Mouse (Mus musculus) CH12.LX (cell line): ENCODE measurements around the gene Ank3. TPM values are rescaled to one million over a fixed set of nuclear protein-coding genes. Genes with fewer than 3 reads are reported as not detected.

Experiments used
- DNase-seq: peaks from one replicate; pipeline ENCODE4 v3.0.0-alpha.2; 2013; ENCODE audit errors: extremely low read depth
- H3K27ac ChIP-seq: 2 replicates; pipeline ENCODE4 v1.5.1; 2012; ENCODE audit warnings: low read depth, mild to moderate bottlenecking, control low read depth, moderate library complexity; ENCODE audit not compliant: insufficient read depth
- H3K27me3 ChIP-seq: replicated peaks from 2 replicates; pipeline ENCODE3; 2012; ENCODE audit warnings: inconsistent platforms
- H3K36me3 ChIP-seq, 2 experiments: replicated peaks in 1 of 2; 2 replicates each; pipeline versions ENCODE3 to v1.6.1; 2012; ENCODE audit warnings: inconsistent platforms in 1 of 2, low read length in 1 of 2, mild to moderate bottlenecking in 1 of 2, mixed read lengths in 1 of 2, moderate library complexity in 1 of 2; ENCODE audit not compliant: control insufficient read depth in 1 of 2, insufficient read depth in 1 of 2
- H3K4me1 ChIP-seq, 2 experiments: 2 replicates each; pipeline ENCODE4 v1.6.1; 2012; ENCODE audit warnings: inconsistent platforms in 1 of 2, moderate library complexity in 1 of 2; ENCODE audit not compliant: insufficient read depth in 2 of 2, control insufficient read depth in 1 of 2
- H3K4me2 ChIP-seq: 2 replicates; pipeline ENCODE4 v1.6.1; 2012; ENCODE audit warnings: low read depth, mild to moderate bottlenecking, control low read depth; ENCODE audit not compliant: poor library complexity, insufficient read depth, severe bottlenecking
- H3K4me3 ChIP-seq, 3 experiments: fragments of 150-350 bp in 1 of 3; sonication (generic) in 1 of 3; replicated peaks in 1 of 3; 2 replicates each; pipeline versions ENCODE3 to v1.5.1; 2011 to 2012; ENCODE audit warnings: low read depth in 2 of 3, low read length in 2 of 3, mild to moderate bottlenecking in 2 of 3, moderate library complexity in 2 of 3, control low read depth in 1 of 3, improper control_type of control experiment in 1 of 3, inconsistent platforms in 1 of 3, mixed read lengths in 1 of 3; ENCODE audit not compliant: poor library complexity in 1 of 3
- H3K79me2 ChIP-seq: replicated peaks from 2 replicates; pipeline ENCODE4 v1.6.1; 2012; ENCODE audit warnings: mild to moderate bottlenecking, moderate library complexity; ENCODE audit not compliant: control insufficient read depth, poor library complexity, insufficient read depth, severe bottlenecking; ENCODE audit errors: extremely low read depth
- H3K9ac ChIP-seq: 2 replicates; pipeline ENCODE4 v1.6.1; 2012; ENCODE audit warnings: low read depth, mild to moderate bottlenecking, control low read depth, moderate library complexity; ENCODE audit not compliant: insufficient read depth
- H3K9me3 ChIP-seq: replicated peaks from 2 replicates; pipeline ENCODE3; 2012; ENCODE audit warnings: low read length, inconsistent platforms, mixed read lengths
- BHLHE40 ChIP-seq: IDR thresholded peaks from 2 replicates; pipeline ENCODE4 v1.6.1; 2011; ENCODE audit warnings: mild to moderate bottlenecking, low read depth, low read length, improper control_type of control experiment
- CHD1 ChIP-seq: IDR thresholded peaks from 2 replicates; pipeline ENCODE4 v1.6.1; 2012; ENCODE audit warnings: low read depth, low read length, improper control_type of control experiment, inconsistent platforms
- CHD2 ChIP-seq: IDR thresholded peaks from 2 replicates; pipeline ENCODE4 v1.6.1; 2011; ENCODE audit warnings: low read length, improper control_type of control experiment
- CTCF ChIP-seq, 2 experiments: IDR thresholded peaks in 1 of 2; conservative IDR thresholded peaks in 1 of 2; 2 replicates each; pipeline ENCODE4 v1.5.1; 2011 to 2012; ENCODE audit warnings: low read depth in 2 of 2, low read length in 2 of 2, improper control_type of control experiment in 1 of 2, inconsistent platforms in 1 of 2, mild to moderate bottlenecking in 1 of 2, moderate library complexity in 1 of 2
- E2F4 ChIP-seq: IDR thresholded peaks from 2 replicates; pipeline ENCODE4 v1.6.1; 2011; ENCODE audit warnings: low read depth, low read length, improper control_type of control experiment; ENCODE audit not compliant: insufficient replicate concordance
- ELF1 ChIP-seq: IDR thresholded peaks from 2 replicates; pipeline ENCODE4 v1.6.1; 2014; ENCODE audit warnings: low read depth, mild to moderate bottlenecking, inconsistent platforms, low read length, improper control_type of control experiment
- EP300 ChIP-seq: IDR thresholded peaks from 2 replicates; pipeline ENCODE4 v1.6.1; 2011; ENCODE audit warnings: low read length, improper control_type of control experiment
- GABPA ChIP-seq: IDR thresholded peaks from 2 replicates; pipeline ENCODE4 v1.6.1; 2012; ENCODE audit warnings: low read depth, low read length, improper control_type of control experiment, inconsistent platforms; ENCODE audit not compliant: insufficient replicate concordance
- HCFC1 ChIP-seq: IDR thresholded peaks from 2 replicates; pipeline ENCODE4 v1.6.1; 2012; ENCODE audit warnings: low read depth, mild to moderate bottlenecking, inconsistent platforms, low read length, improper control_type of control experiment
- IRF4 ChIP-seq: IDR thresholded peaks from 2 replicates; pipeline ENCODE4 v1.6.1; 2014; ENCODE audit warnings: low read depth, mild to moderate bottlenecking, inconsistent platforms, low read length, improper control_type of control experiment
- JUND ChIP-seq: conservative IDR thresholded peaks from 2 replicates; pipeline ENCODE4 v1.6.1; 2011; ENCODE audit warnings: low read depth, low read length, improper control_type of control experiment
- KAT2A ChIP-seq: IDR thresholded peaks from 2 replicates; pipeline ENCODE4 v1.6.1; 2012; ENCODE audit warnings: low read length, improper control_type of control experiment, inconsistent platforms; ENCODE audit not compliant: insufficient replicate concordance
- MAX ChIP-seq: IDR thresholded peaks from 2 replicates; pipeline ENCODE4 v1.6.1; 2011; ENCODE audit warnings: low read length, improper control_type of control experiment
- MEF2A ChIP-seq: IDR thresholded peaks from 2 replicates; pipeline ENCODE4 v1.6.1; 2014; ENCODE audit warnings: low read depth, mild to moderate bottlenecking, inconsistent platforms, low read length, improper control_type of control experiment, borderline replicate concordance
- NELFE ChIP-seq: IDR thresholded peaks from 2 replicates; pipeline ENCODE4 v1.6.1; 2011; ENCODE audit warnings: low read depth, low read length, improper control_type of control experiment
- NRF1 ChIP-seq: IDR thresholded peaks from 2 replicates; pipeline ENCODE4 v1.6.1; 2014; ENCODE audit warnings: low read depth, mild to moderate bottlenecking, inconsistent platforms, low read length, improper control_type of control experiment, moderate library complexity
- SIN3A ChIP-seq: IDR thresholded peaks from 2 replicates; pipeline ENCODE4 v1.6.1; 2012; ENCODE audit warnings: low read length, improper control_type of control experiment, inconsistent platforms
- TBP ChIP-seq: conservative IDR thresholded peaks from 2 replicates; pipeline ENCODE4 v1.6.1; 2011; ENCODE audit warnings: low read depth, low read length, improper control_type of control experiment
- TCF12 ChIP-seq: IDR thresholded peaks from 2 replicates; pipeline ENCODE4 v1.6.1; 2014; ENCODE audit warnings: low read depth, mild to moderate bottlenecking, inconsistent platforms, low read length, improper control_type of control experiment
- UBTF ChIP-seq: IDR thresholded peaks from 2 replicates; pipeline ENCODE4 v1.6.1; 2012; ENCODE audit warnings: low read depth, mild to moderate bottlenecking, inconsistent platforms, low read length, improper control_type of control experiment, moderate library complexity
- USF1 ChIP-seq: IDR thresholded peaks from 2 replicates; pipeline ENCODE4 v1.6.1; 2014; ENCODE audit warnings: low read depth, mild to moderate bottlenecking, inconsistent platforms, low read length, improper control_type of control experiment
- ZNF384 ChIP-seq: IDR thresholded peaks from 2 replicates; pipeline ENCODE4 v1.6.1; 2012; ENCODE audit warnings: low read depth, low read length, improper control_type of control experiment, inconsistent platforms
- dilution Hi-C: fragments of 300-500 bp; cut with MboI; formaldehyde crosslinking; loops from 2 replicates; pipeline ENCODE4 v1.14.3; 2020; ENCODE audit warnings: low sequenced_read_pairs; ENCODE audit not compliant: extremely low pct_unique_long_range_greater_than_20kb, extremely low pct_ligation_motif_present
- in situ Hi-C: fragments of 300-500 bp; cut with MboI; formaldehyde crosslinking; loops from 3 replicates; pipeline ENCODE4 v1.14.3; 2019; ENCODE audit warnings: low sequenced_read_pairs, low pct_ligation_motif_present, low pct_unique_long_range_greater_than_20kb, mixed read lengths
- polyA plus RNA-seq: library from polyadenylated mRNA; unstranded; fragments of >175 nt; gene quantifications from 2 replicates; pipeline ENCODE4 v1.2.1, GENCODE M21; 2012; ENCODE audit warnings: low read depth; ENCODE audit not compliant: insufficient read length
- total RNA-seq, 2 experiments: library from RNA; depleted of rRNA; stranded (reverse); fragments of 300-350 nt in 1 of 2; fragments of >200 nt in 1 of 2; gene quantifications; 2 replicates each; pipeline ENCODE4 v1.2.3; 2012 to 2014

Gene Ank3
- total and polyA plus RNA-seq, 3 experiments: 4.7 to 8.3 (median 6.2) TPM

- H3K36me3 ChIP-seq: peaks cover 0 to 4% of the 10 kb centered on the region in 2 experiments
- no peak overlapping the region for H3K4me3 ChIP-seq
- no peaks in the 10 kb centered on the region; the same call in 1 of the 2 replicates for H3K79me2 ChIP-seq
- no peaks in the 10 kb centered on the region for H3K27me3 ChIP-seq
- no peak overlapping the region for H3K9ac ChIP-seq
- DNase-seq: no peak
- dilution Hi-C loops (no loop called here), in situ Hi-C loops (no loop called here)
- TF ChIP-seq EP300 (no peak), CHD2 (no peak), ELF1 (no peak), HCFC1 (no peak), NELFE (no peak), E2F4 (no peak), ZNF384 (no peak), USF1 (no peak), MEF2A (no peak), UBTF (no peak), CHD1 (no peak), SIN3A (no peak), IRF4 (no peak), GABPA (no peak)
- no peak overlapping the region for H3K4me2 ChIP-seq
- H3K27ac ChIP-seq: no peak overlapping the region
- no peaks in the 10 kb centered on the region for H3K9me3 ChIP-seq
- H3K4me1 ChIP-seq: no peaks in the 10 kb centered on the region
Measured at GRCm38 (mm10) chr10:69616953-69617352, 218.4 kb downstream of the Ank3 start.

DNA sequence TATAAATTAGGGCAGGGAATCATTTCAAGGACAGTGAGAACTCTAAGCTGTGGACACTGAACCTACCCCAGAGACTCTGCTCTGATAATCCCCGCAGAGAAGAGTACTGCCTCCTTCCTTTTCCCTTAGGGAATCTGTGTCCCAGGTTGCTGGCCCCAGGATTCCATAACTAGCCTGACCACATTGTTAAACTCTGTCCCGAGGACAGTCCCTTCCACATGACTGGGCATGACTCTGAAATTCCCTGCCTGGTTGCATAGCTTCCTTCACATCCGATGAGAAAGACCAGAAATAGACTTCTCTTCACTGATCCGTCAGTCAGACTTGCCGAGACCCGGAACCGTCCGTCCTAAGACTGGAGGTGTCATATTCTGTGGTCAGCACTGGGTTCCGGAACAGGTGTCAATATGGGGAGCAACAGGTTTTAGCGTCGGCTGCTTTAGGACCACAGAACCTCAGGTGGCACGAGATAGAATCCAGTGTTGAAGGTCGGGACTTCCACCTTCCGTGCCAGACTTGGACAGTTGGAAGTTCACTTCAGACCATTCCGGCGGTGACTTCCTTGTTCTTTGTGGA is 219.1 kb downstream of the Ank3 start:
- no peak for DNase-seq
- Histone ChIP-seq H3K27ac (no peak overlapping the region), H3K4me2 (no peak overlapping the region), H3K9me3 (no peaks in the 10 kb centered on the region), H3K36me3 (peaks cover 0 to 4% of the 10 kb centered on the region in 2 experiments), H3K4me1 (no peaks in the 10 kb centered on the region), H3K4me3 (no peak overlapping the region), H3K9ac (no peak overlapping the region), H3K27me3 (no peaks in the 10 kb centered on the region), H3K79me2 (no peaks in the 10 kb centered on the region; the same call in 1 of the 2 replicates)
- in situ Hi-C loops: no loop called here
- dilution Hi-C loops: no loop called here
- no peak for TF ChIP-seq MAX
- TF ChIP-seq SIN3A: no peak
- no peak for TF ChIP-seq EP300
- no peak for TF ChIP-seq TBP
- no peak for TF ChIP-seq NELFE
- TF ChIP-seq CTCF (conservative IDR thresholded peaks at IDR 0.05 in 1 of 2, IDR thresholded peaks at IDR 0.05 in 1 of 2; ENCODE audit: low read depth in 2 of 2, low read length in 2 of 2): no peak
- TF ChIP-seq TCF12: no peak
- no peak for TF ChIP-seq NRF1
- no peak for TF ChIP-seq JUND
- TF ChIP-seq MEF2A: no peak
- no peak for TF ChIP-seq GABPA
- no peak for TF ChIP-seq BHLHE40
- no peak for TF ChIP-seq HCFC1
- TF ChIP-seq KAT2A: no peak
